Mouse (Mus musculus): ENCODE data around the gene Cfap73. TPM values are rescaled to one million over a fixed set of nuclear protein-coding genes. Genes with fewer than 3 reads are reported as not detected.

Gene Cfap73
- polyA plus RNA-seq, 1 experiment: not detected

GRCm38 (mm10) chr5:120635633-120636032, 1.6 kb upstream of the Cfap73 start:
- TF ChIP-seq POLR2A (IDR thresholded peaks at IDR 0.05; ENCODE audit: low read depth, low read length): no peak
- TF ChIP-seq CTCF (IDR thresholded peaks at IDR 0.05; ENCODE audit: extremely low read depth, insufficient read depth, insufficient read length, insufficient replicate concordance): no peak
- H3K36me3 ChIP-seq (ENCODE audit: control insufficient read depth, insufficient read depth, low read length): no peaks in the 10 kb centered on the region
- no peak for DNase-seq (ENCODE audit: low read depth in 1 of 2, low spot score in 2 of 2)
- H3K27ac ChIP-seq (ENCODE audit: insufficient read depth, low read length): no peak overlapping the region
- H3K4me1 ChIP-seq (ENCODE audit: control insufficient read depth, insufficient read depth, insufficient read length): peaks cover 13% of the 10 kb centered on the region; the same call in 1 of the 2 replicates
- peaks cover 2% of the 10 kb centered on the region; the same call in 1 of the 2 replicates for H3K27me3 ChIP-seq (ENCODE audit: control insufficient read depth, insufficient read depth, low read length)
- 88% methylated on average over 5 of the region's 5 CpGs for WGBS
- H3K4me3 ChIP-seq (ENCODE audit: extremely low read depth, insufficient read depth, insufficient read length): no peak overlapping the region

- Histone ChIP-seq H3K4me3 (ENCODE audit: extremely low read depth, insufficient read depth, insufficient read length) (no peak overlapping the region), H3K4me1 (ENCODE audit: control insufficient read depth, insufficient read depth, insufficient read length) (peaks cover 17% of the 10 kb centered on the region; the same call in 1 of the 2 replicates), H3K36me3 (ENCODE audit: control insufficient read depth, insufficient read depth, low read length) (no peaks in the 10 kb centered on the region), H3K27me3 (ENCODE audit: control insufficient read depth, insufficient read depth, low read length) (peaks cover 2% of the 10 kb centered on the region; the same call in 1 of the 2 replicates), H3K27ac (ENCODE audit: insufficient read depth, low read length) (no peak overlapping the region)
- 38% methylated on average over 5 of the region's 5 CpGs for WGBS
- DNase-seq (ENCODE audit: low read depth in 1 of 2, low spot score in 2 of 2): no peak
- no peak for TF ChIP-seq POLR2A (IDR thresholded peaks at IDR 0.05; ENCODE audit: low read depth, low read length)
- no peak for TF ChIP-seq CTCF (IDR thresholded peaks at IDR 0.05; ENCODE audit: extremely low read depth, insufficient read depth, insufficient read length, insufficient replicate concordance)
Observed at GRCm38 (mm10) chr5:120634860-120635259, 825 bp upstream of the Cfap73 start.

- H3K4me1 ChIP-seq (ENCODE audit: control insufficient read depth, insufficient read depth, insufficient read length): peaks cover 17% of the 10 kb centered on the region; the same call in 1 of the 2 replicates
- WGBS: 97% methylated on average over 5 of the region's 5 CpGs
- no peak overlapping the region for H3K27ac ChIP-seq (ENCODE audit: insufficient read depth, low read length)
- peaks cover 2% of the 10 kb centered on the region; the same call in 1 of the 2 replicates for H3K27me3 ChIP-seq (ENCODE audit: control insufficient read depth, insufficient read depth, low read length)
- DNase-seq (ENCODE audit: low read depth in 1 of 2, low spot score in 2 of 2): no peak
- H3K36me3 ChIP-seq (ENCODE audit: control insufficient read depth, insufficient read depth, low read length): peaks cover 11% of the 10 kb centered on the region
- TF ChIP-seq CTCF (IDR thresholded peaks at IDR 0.05; ENCODE audit: extremely low read depth, insufficient read depth, insufficient read length, insufficient replicate concordance) (no peak), POLR2A (IDR thresholded peaks at IDR 0.05; ENCODE audit: low read depth, low read length) (no peak)
- no peak overlapping the region for H3K4me3 ChIP-seq (ENCODE audit: extremely low read depth, insufficient read depth, insufficient read length)
Observed at GRCm38 (mm10) chr5:120631892-120632291, 2.1 kb downstream of the Cfap73 start.

- no peak for DNase-seq (ENCODE audit: low read depth in 1 of 2, low spot score in 2 of 2)
- Histone ChIP-seq H3K4me3 (ENCODE audit: extremely low read depth, insufficient read depth, insufficient read length) (peak overlapping the region; percentile 11; the same call in 1 of the 2 replicates), H3K27ac (ENCODE audit: insufficient read depth, low read length) (no peak overlapping the region), H3K27me3 (ENCODE audit: control insufficient read depth, insufficient read depth, low read length) (peaks cover 2% of the 10 kb centered on the region; the same call in 1 of the 2 replicates), H3K4me1 (ENCODE audit: control insufficient read depth, insufficient read depth, insufficient read length) (peaks cover 17% of the 10 kb centered on the region; the same call in 1 of the 2 replicates), H3K36me3 (ENCODE audit: control insufficient read depth, insufficient read depth, low read length) (peaks cover 19% of the 10 kb centered on the region)
- WGBS: 3% methylated on average over 29 of the region's 29 CpGs
- TF ChIP-seq POLR2A (IDR thresholded peaks at IDR 0.05; ENCODE audit: low read depth, low read length) (no peak), CTCF (IDR thresholded peaks at IDR 0.05; ENCODE audit: extremely low read depth, insufficient read depth, insufficient read length, insufficient replicate concordance) (no peak)
Observed at GRCm38 (mm10) chr5:120631128-120631527, 2.9 kb downstream of the Cfap73 start.

- Histone ChIP-seq H3K36me3 (ENCODE audit: control insufficient read depth, insufficient read depth, low read length) (peaks cover 40% of the 10 kb centered on the region), H3K27ac (ENCODE audit: insufficient read depth, low read length) (no peak overlapping the region), H3K4me3 (ENCODE audit: extremely low read depth, insufficient read depth, insufficient read length) (no peak overlapping the region), H3K27me3 (ENCODE audit: control insufficient read depth, insufficient read depth, low read length) (peaks cover 2% of the 10 kb centered on the region; the same call in 1 of the 2 replicates), H3K4me1 (ENCODE audit: control insufficient read depth, insufficient read depth, insufficient read length) (peaks cover 10% of the 10 kb centered on the region; the same call in 1 of the 2 replicates)
- no peak for DNase-seq (ENCODE audit: low read depth in 1 of 2, low spot score in 2 of 2)
- TF ChIP-seq POLR2A (IDR thresholded peaks at IDR 0.05; ENCODE audit: low read depth, low read length): no peak
- TF ChIP-seq CTCF (IDR thresholded peaks at IDR 0.05; ENCODE audit: extremely low read depth, insufficient read depth, insufficient read length, insufficient replicate concordance): no peak
- WGBS: 61% methylated on average over 7 of the region's 7 CpGs
Observed at GRCm38 (mm10) chr5:120628624-120629023, 5.4 kb downstream of the Cfap73 start.

DNA sequence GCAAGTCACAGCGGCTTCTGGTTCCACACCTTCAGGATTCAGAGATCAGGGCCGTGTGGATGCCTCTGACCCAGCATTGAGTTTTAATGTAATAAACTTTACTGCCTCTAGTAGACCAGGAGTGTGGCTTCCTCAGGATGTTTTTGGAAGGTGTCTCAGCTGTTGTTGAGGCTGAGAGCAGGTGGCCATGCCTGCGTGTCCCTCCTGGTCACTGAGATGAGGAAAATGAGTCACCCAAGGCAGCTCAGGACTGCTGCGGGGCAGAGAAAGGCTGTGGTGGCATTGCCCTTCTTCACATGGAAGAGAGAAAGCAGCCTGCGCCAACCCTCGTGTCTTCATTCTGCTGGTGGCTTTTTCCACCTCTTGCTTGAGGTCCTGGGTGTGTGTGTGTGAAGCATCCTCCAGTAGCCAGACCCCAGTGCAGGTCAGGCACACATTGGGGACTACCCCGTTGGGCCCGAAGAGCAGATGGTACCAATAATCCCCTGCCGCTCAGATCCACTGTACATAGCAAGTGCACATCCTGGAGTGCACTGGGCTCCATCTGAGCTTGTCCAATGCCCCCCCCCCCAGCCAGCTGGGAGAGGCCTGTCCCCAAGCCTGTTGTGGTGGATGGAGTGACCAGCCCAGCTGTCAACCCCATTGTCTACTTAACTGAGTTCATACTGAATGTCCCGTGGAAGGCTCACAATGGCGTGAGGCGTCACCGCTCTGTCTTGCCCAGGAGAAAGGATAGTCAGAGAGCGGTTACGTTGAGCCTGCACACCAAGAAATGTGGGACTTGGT, 6.3 kb downstream of the Cfap73 start:
- no peak overlapping the region for H3K4me3 ChIP-seq (ENCODE audit: extremely low read depth, insufficient read depth, insufficient read length)
- peaks cover 2% of the 10 kb centered on the region; the same call in 1 of the 2 replicates for H3K27me3 ChIP-seq (ENCODE audit: control insufficient read depth, insufficient read depth, low read length)
- peaks cover 10% of the 10 kb centered on the region; the same call in 1 of the 2 replicates for H3K4me1 ChIP-seq (ENCODE audit: control insufficient read depth, insufficient read depth, insufficient read length)
- no peak overlapping the region for H3K27ac ChIP-seq (ENCODE audit: insufficient read depth, low read length)
- 91% methylated on average over 15 of the region's 15 CpGs for WGBS
- no peak for DNase-seq (ENCODE audit: low read depth in 1 of 2, low spot score in 2 of 2)
- H3K36me3 ChIP-seq (ENCODE audit: control insufficient read depth, insufficient read depth, low read length): peaks cover 47% of the 10 kb centered on the region
- TF ChIP-seq POLR2A (IDR thresholded peaks at IDR 0.05; ENCODE audit: low read depth, low read length): no peak
- TF ChIP-seq CTCF (IDR thresholded peaks at IDR 0.05; ENCODE audit: extremely low read depth, insufficient read depth, insufficient read length, insufficient replicate concordance): no peak
